Mouse (Mus musculus): ENCODE data around the gene Gm853. TPM values are rescaled to one million over a fixed set of nuclear protein-coding genes. Genes with fewer than 3 reads are reported as not detected.
"Not testable (repeated sequence)": the region's sequence is repeated elsewhere in the genome, so short reads cannot be mapped to it uniquely, and the experiment has no call there.

The Gm853 gene
- not detected in 2 replicates for total RNA-seq (2021)
- long read RNA-seq: 0 reads

DNA sequence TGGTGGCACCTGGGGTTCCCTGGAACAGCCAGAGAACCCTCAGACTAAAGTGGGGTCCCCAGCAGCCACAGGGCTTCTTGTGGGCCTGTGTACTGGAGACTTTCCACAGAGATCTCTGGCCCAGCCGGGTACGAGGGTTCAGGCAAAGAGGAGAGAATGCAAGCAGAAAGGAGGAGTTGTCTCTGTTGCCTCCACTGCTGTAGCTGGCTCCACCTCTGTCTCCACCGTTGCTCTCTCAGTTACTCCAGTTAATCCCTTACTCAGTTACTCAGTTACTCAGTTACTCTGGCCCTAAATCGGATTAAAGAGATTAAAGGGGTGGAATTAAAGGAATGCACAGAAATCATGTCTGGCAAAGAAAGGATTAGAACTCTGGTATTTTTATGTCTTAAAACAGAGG, at the start of gene Gm853:
Gene Gm853 (minus strand): TSS at position 223 of the 400 bp plus-strand sequence.
- no peak for DNase-seq

DNA sequence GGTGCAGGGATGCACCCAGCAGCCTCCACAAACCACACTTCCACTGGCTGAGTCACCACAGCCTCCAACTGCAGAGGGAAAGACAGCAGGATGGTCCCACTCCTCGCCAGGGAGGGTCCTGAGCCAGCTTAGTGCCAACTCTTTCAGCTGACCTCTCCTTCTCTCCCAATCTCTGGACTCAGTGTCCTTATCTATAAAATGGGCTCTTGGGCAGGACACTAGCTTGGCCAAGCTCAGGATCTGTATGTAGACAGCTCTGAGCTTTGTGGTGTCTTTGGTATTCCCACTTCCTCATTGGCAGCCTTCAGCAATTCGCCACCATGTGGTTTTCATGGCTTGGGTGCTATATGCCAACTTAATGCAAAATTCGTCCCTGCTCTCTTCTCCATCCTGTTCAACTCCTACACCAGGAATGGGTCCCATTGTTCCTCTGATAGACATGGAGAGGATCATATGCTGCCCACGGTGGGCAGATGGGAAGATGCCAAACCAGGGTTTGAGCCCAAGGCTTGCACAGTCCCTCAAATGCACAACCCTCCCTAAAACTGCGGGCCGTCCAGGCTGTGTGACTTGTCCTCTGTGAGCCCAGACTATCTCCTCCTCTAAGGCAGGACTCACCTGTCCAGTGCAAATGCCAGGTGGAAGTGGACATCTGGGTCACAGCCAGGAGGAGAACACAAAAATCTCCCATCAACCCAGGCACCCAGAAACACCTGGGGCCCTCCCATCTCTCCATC, 48.6 kb upstream of the Gm853 start:
- no peak for DNase-seq

DNA sequence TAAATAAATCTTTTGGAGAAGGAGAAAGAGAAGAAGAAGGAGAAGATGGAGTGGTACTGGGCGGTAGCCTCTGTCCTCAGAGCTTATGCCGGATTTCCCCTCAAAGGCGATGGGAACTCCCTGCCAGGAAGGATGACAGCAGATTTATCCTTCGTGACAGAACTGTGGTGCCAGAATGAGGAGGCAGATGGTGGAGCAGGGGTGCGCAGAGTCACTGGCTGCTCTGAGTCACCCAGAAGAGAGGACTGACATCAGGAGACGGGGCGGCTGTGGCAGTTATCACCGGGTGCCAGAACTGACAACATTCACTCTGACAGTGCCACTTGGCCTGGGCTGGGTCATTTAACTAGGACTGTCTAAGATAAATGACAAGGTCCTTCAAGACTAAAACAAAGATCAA, 47.9 kb upstream of the Gm853 start:
- DNase-seq: peak; percentile 39

DNA sequence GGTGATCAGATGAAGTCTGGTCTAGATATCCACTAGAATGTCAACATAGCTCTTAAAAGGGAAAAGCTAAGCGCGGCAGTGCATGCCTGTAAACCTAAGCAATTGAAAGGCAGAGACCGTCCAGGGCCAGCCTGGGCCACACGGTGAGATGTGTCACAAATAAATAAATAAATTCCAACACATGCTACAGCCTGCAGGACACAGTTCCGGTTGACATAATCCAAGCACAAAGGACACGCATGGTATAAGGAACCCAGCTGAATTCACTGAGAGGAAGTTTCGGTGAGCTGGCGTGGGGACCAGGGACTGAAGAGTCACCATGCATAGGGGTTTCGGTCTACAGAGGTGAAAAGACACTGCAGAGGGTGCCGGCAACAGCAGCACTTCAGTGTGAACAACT, 46.5 kb upstream of the Gm853 start:
- DNase-seq: no peak

DNA sequence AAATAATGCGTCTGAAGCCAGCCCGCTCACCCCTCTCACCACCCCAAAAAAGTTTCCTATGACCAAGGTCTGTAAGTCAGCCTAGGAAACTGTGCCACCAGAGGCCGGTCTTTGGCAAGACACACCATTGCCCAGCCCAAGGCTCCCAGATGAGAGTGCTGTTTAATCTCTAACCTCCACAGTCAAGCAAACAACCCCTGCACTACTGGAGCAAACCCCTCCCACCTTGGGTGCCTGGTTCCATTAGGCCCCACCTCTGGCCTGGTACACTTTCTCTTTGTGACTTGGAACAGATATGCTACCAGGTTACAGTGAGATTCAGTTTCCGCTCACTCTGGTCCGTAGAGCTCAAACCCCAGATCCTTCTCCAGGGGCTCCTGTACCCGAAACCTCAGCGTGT, 44.9 kb upstream of the Gm853 start:
- no peak for DNase-seq

DNA sequence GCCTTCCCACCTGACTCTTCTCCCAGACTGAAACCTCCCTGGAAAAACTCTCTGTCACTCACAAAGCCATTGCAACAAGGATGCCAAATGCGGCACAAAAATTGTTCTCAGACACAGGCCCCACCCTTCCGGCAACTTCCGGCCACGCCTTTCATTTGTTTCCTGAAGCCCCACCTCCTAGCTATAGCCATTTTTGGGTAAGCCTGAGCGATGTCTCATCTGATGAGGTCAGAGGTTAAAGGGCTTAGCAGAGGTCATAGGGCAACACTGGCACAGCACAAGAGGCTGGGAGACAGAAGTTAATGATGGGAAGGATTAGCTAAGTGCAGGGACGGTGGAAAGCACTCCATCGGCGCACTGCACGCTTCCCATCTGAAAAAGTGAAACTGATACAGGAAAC, 44.4 kb upstream of the Gm853 start:
- no peak for DNase-seq

DNA sequence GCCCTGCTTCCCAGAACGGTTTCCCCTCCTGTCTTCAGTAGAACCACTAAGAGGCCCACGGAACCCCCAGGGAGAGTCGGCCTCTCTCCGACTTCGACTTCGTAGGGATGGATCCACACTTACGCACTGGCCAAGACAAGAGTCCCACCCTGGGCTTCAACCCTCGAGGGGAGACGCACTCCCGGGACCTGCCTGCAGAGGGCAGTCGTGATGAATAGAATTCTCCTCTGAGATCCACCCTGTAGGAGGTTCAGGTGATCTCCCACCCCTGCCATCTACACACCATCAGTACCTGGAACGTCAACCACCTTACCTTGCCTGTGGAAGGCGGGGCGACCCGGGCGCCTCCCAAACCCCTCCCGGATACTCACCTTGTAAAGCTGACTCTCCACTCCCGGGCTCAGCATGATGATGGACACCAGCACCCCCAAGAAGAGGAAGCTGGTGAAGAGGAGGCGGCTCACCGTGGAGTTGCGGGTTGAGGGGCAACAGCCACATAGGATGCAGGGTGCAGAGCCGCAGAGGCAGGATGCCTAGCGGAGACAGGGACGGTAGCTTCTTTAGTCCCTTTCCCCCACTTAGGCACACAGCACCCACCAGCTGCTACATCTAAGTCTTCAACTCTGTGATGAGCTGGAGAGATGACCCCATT, 42.6 kb upstream of the Gm853 start:
- DNase-seq: peak; percentile 74

DNA sequence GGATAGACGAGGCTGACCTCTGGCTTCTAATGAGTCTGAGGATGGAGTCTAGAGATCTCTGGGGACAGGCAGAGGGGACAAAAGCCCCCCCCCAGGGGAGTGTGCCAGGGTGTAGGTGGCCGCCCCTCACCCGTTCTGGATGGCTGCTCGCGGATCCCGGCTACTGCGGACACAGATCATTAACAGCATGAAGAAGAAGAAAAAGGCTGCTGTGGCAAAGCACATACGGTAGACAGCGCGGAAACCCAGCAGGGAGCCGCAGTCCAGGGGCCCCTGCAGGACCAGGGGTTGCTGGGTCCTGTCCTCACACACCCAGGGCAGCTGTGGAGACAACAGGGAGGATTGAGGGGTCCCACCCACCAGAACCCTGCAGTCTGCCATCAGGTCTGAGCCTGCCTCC, 41.9 kb upstream of the Gm853 start:
- no peak for DNase-seq

DNA sequence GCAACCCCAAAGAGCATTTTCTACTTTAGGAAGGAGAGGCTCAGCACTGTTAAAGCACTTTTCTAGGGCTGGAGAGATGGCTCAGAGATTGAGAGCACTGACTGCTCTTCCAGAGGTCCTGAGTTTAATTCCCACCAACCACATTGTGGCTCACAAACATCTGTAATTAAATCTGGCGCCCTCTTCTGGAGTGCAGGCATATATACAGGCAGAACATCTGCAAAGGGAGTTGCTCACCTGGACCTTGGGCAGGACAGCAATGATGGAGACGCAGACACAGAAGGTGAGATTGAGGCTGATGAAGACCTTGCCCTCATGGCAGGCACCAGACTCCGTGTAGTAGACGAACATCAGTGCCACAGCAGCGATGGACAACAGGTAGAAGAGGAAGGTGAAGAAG, 38.2 kb upstream of the Gm853 start:
- DNase-seq: no peak

DNA sequence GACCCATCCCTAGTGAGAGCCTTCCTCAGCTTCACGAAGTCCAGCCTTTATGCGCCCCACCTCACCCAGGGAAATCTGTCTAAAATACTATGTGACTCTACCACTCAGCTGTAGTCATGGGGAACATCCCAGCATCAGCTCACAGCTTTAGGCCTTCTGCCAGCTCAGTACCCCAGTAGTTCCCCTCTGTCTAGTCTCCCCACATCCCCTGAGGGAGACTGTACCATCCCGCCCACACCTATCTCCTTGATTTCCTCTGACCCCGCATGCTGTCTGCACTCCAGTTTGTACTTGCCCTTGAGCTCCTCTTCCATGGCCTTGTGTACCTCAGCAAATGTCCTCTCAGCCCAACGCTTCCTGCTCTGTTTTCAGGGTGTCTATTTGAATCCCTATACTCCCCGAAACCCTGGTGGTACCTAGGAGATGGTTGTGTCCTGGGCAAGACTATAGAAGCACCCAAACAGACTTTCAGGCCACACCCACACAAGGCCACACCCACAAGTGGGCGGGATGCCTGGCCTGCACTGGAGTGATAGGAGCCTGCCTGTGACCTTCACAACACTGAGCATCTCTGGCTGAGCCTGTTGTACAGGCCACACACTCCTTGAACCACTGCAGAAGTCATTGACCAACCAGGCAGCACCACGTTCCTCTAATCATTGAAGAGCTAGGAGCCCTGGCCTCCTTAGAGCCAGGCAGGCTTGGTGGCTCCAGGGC, 30.4 kb upstream of the Gm853 start:
- peak; percentile 61 for DNase-seq

DNA sequence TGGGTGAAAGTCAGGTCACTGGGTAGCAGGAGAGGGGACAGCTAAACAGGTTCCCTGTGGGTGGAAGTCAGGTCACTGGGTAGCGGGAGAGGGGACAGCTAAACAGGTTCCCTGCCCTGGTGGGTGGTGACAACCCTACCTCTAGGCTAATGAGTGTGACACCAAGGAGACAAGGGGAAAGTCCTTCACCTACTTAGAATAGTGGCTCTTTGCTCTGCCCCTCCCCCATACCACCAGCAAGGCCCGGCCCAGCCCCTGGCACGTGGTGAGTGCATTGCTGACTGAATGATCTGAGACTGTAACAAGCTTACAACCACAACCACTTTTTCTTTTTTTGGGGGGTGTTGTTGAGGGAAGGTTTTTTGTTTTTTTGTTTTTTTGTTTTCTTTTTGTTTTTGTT, 29.6 kb upstream of the Gm853 start:
- DNase-seq: no peak

DNA sequence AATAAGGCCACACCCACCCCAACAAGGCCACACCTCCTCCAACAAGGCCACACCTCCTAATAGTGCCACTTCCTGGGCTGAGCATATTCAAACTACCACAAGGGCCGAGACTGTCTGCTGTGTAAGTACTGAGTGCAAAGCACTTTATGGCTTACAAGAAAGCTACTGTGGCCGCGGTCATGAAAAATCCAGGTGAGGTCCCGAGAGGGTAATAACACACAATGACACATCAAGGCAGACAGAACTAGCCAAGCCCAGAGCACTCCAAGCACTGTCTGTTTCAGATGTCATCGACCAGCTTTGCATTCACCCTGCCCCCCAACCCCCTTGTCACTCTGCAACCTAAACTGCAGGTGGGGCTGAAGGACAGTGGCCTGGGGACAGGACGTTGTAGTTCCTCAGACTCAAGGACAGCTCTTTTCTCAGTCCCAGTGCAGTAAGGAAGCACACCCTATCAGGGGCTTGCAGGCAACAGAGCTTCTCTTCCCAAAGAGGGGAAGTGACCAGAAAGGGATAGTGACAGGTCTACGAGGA, 29.0 kb upstream of the Gm853 start:
- DNase-seq: no peak

DNA sequence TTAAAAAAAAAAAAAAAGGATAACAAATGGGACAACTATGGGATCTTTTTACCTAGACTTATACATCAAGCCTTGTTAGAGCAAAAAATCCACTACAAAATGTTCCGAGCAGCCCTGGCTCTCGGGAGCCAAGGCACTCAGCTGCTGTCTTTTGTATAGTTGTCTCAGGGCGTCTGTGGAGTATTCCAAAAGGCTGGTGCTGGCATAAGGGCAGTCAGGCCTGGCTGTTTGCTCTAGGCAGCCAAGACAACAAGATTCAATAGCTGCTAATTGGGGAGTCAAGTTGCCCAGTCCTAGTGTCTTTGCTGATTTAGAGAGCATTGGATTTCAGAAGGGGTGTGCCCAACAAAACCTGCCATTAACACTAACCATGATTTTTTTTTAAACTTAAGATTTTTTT, 26.4 kb upstream of the Gm853 start:
- no peak for DNase-seq

DNA sequence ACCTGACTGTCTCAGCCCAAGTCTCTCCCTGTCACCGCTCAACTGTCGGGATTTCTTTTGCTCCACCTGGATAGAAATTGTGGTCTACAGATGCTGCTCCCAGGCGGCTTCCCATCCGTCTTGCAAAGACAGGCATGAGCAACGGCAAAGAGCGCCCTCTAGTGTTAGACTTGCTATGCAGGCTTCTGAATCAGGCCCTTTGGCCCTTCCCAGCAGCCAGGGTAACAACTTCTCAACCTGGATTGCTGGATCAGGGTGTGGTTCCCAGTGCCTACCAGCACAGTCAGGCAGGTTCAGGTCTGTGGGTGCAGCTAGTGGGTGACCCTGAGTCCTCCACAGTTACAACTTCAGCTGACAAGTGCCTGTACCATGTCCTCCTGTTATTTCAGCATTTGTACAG, 23.9 kb upstream of the Gm853 start:
- DNase-seq: peak; percentile 76

DNA sequence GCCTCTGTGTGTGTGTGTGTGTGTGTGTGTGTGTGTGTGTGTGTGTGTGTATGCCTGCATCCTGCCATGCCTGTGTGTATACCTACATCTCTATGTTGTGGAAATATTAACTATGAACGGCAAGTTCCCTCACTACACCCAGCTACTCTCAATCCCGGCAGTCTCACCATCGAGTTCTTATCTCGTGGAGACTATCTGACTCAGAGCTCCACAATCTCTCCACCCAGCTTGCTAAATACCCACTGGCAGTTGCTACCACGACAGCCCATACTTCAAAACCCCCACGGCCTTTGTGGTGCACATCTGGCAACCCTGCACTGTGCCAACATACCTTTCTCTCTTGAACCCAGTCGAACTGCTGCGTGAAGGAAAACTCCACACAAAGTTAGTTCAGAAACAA, 22.5 kb upstream of the Gm853 start:
- DNase-seq: no peak

DNA sequence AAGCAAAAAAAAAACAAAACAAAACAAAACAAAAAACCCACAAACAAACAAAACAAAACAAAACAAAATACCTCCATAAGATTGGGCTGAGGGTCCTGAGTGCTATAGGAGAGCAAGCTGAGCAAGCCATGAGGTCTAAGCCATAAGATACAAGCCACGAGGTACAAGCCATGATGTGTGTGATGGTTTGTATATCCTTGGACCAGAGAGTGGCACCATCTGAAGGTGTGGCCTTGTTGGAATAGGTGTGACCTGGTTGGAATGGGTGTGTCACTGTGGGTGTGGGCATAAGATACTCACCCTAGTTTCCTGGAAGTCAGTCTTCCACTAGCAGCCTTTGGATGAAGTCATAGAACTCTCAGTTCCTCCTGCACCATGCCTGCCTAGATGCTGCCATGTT, 21.4 kb upstream of the Gm853 start:
- DNase-seq: not testable (repeated sequence)

DNA sequence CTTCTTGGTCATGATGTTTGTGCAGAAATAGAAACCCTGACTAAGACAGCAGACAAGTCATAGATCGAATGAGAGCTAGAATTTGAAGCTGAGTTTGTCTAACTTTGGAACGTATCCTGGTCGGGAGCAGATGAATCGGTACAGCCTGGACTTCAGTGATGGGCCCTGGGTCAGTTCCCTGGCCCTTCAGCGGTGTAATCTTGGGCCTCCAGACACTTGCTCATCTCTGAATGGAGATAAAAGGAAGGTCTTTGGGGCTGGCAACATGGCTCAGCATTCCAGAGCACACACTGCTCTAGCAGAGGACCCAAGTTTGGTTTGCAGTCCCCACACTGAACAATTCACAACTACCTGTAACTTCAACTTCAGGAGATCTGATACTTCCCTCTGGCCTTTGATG, 20.8 kb upstream of the Gm853 start:
- no peak for DNase-seq

DNA sequence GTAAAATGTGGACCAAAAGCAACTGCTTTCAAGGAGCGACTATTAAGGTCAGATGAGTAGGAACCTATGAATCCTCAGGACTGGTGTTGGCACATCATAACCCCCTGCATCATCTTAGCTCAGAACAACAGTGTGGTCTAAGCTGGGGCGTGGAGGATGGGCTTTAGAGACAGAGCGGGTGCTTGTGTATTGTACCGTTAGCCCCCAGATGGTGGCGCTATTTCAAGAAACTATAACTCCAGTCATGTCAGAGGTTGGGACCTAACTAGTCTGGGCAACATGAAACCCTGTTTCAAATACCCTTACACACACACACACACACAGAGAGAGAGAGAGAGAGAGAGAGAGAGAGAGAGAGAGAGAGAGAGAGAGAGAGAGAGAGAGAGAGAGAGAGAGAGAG, 18.5 kb upstream of the Gm853 start:
- DNase-seq: no peak

DNA sequence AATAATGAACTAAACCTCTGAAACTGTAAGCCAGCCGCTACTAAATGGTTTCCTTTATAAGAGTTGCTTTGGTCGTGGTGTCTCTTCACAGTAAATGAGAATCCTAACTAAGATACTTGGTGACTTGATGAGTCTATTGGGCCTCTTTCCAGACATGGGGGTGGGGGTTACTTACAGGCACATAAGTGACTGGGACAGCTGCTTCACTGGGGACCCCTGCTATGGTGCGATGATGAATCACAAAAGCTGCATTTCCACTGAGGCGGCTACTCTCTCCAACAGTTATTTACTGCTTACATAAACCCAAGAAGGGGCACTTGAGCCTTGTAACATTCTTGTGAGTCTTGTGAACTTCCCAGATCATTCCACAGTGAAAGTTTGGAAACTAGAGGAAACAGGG, 15.4 kb upstream of the Gm853 start:
- DNase-seq: no peak

DNA sequence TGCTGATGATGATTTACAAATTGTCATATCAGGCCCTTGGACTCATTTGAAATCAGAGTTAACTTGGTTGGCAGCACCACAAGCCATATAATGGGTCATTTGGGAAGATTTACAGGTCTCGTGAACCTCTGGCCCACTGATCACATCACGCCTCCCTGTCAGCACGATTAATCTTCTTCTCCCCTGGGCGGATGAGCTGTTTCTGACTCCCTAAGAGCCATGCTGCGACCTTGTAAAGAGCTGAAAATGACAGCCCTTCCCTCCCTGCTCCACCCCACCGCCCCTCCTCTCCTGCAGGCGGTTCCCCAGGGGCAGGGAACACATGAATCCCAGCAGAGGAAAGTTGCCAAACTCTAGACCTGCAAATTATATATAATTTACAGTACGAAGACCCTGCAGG, 14.2 kb upstream of the Gm853 start:
- peak; percentile 54 for DNase-seq

DNA sequence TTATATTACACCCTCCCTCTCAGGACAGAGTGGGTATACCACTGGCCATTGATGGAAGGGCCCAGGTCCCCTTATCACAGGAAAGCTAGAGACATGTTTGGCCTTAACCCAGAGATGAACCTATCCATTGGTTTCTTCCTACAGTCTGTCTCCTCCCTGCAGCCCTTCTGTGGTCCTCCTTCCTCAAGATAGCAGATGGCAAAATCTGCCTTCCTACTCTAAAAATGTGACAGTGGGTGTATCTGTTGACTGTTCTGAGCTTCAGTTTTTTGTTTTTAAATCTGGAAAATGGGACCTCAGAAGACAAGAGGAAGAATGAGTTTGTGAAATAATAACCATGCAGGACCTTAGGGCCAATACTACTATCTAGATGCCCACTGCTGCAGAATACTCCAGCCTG, 1.9 kb upstream of the Gm853 start:
- DNase-seq: no peak

DNA sequence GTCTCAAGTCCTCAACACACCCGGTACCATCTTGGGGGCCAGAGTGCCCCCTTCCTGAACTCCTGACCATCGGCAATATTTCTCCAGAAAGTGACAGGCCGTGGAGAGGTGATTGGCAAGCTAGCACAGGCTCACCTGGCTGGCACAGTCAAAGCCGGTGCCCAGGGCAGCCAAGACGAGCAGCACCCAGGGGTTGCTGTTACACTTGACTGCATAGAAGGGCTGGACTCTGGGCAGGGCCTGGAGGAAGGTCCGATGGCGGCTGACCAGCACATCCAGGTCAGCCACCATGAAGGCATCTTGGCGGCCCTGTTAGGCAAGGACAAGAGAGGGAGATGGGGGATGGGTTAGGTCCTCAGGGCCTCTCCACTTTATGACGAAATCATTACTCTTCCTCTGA, 2.0 kb downstream of the Gm853 start:
- no peak for DNase-seq

DNA sequence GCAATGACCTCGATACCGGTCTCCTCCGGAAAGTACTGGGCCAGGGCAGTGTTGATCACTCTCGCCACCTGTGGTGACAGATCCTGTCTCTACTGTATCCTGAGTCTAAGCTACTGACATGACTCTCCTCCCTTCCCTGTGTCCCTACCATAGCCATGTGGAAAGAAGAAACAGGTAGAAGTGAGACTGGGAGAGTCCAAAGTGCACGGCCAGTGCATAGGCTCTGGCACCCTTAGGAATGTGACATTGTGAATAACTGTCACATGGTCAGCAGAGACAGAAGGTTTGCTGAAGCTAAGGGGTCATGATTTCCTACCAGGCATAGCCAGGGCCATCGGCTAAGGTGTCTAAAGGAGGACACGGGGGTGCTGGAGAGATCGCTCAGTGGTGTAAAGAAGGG, 6.8 kb downstream of the Gm853 start:
- no peak for DNase-seq
